Mouse (Mus musculus) G1E (cell line): Measurements from ENCODE around the gene Trappc6a.

Experiments
- CTCF ChIP-seq: IDR thresholded peaks from 2 replicates; pipeline ENCODE4 v1.5.1; 2012; ENCODE audit warnings: low read depth, low read length, inconsistent platforms, mixed read lengths
- GATA1 ChIP-seq: IDR thresholded peaks from 2 replicates; pipeline ENCODE4 v1.6.1; 2012; ENCODE audit warnings: borderline replicate concordance, low read length, inconsistent platforms, mixed read lengths
- GATA2 ChIP-seq: IDR thresholded peaks from 2 replicates; pipeline ENCODE4 v1.6.1; 2012; ENCODE audit warnings: low read depth, low read length, inconsistent platforms, borderline replicate concordance

GRCm38 (mm10) chr7:19558965-19559364, 50.8 kb downstream of the Trappc6a start:
- peak; percentile 32 for TF ChIP-seq CTCF
- TF ChIP-seq GATA1 = no peak
- TF ChIP-seq GATA2 = no peak
